Mouse (Mus musculus): ENCODE results near the gene Xrcc5. TPM values are rescaled to one million over a fixed set of nuclear protein-coding genes. Genes with fewer than 3 reads are reported as not detected.

The Xrcc5 gene
- polyA plus RNA-seq, 1 experiment from 2014 or later = 10.3 TPM

- DNase-seq (no peak), ATAC-seq (no peak)
- TF ChIP-seq CTCF (IDR thresholded peaks at IDR 0.05; ENCODE audit: low read depth) (no peak), EP300 (IDR thresholded peaks at IDR 0.05; ENCODE audit: low read depth) (no peak)
- Histone ChIP-seq H3K36me3 (replicated peaks; ENCODE audit: insufficient read depth, low read length) (no peaks in the 10 kb centered on the region), H3K9me3 (ENCODE audit: low read length) (no peaks in the 10 kb centered on the region), H3K4me2 (ENCODE audit: low read depth, low read length) (no peak overlapping the region), H3K9ac (replicated peaks) (no peak overlapping the region), H3K4me1 (ENCODE audit: insufficient read depth) (0 out of 2 replicates have a peak, but pooled peaks cover 8% of the 10 kb centered on the region), H3K4me3 (ENCODE audit: low read depth, low read length) (no peak overlapping the region), H3K27ac (ENCODE audit: low read depth) (no peak overlapping the region), H3K27me3 (ENCODE audit: insufficient read depth, low read length) (no peaks in the 10 kb centered on the region)
- 82% methylated on average over 1 of the region's 1 CpGs for WGBS (ENCODE audit: insufficient replicate concordance)
Observed at GRCm38 (mm10) chr1:72432579-72432978, 125.4 kb downstream of the Xrcc5 start.

GRCm38 (mm10) chr1:72434510-72434909 is 127.3 kb downstream of the Xrcc5 start:
- ATAC-seq = no peak
- DNase-seq = no peak
- H3K4me3 ChIP-seq (ENCODE audit: low read depth, low read length) = no peak overlapping the region
- H3K4me1 ChIP-seq (ENCODE audit: insufficient read depth) = no peaks in the 10 kb centered on the region
- H3K9me3 ChIP-seq (ENCODE audit: low read length) = no peaks in the 10 kb centered on the region
- H3K36me3 ChIP-seq (replicated peaks; ENCODE audit: insufficient read depth, low read length) = no peaks in the 10 kb centered on the region
- no peak for TF ChIP-seq CTCF (IDR thresholded peaks at IDR 0.05; ENCODE audit: low read depth)
- no peak for TF ChIP-seq EP300 (IDR thresholded peaks at IDR 0.05; ENCODE audit: low read depth)
- H3K9ac ChIP-seq (replicated peaks) = no peak overlapping the region
- no peak overlapping the region for H3K4me2 ChIP-seq (ENCODE audit: low read depth, low read length)
- no peaks in the 10 kb centered on the region for H3K27me3 ChIP-seq (ENCODE audit: insufficient read depth, low read length)
- 58% methylated on average over 3 of the region's 3 CpGs for WGBS (ENCODE audit: insufficient replicate concordance)
- H3K27ac ChIP-seq (ENCODE audit: low read depth) = no peak overlapping the region

- no peak for ATAC-seq
- DNase-seq = no peak
- Histone ChIP-seq H3K4me3 (ENCODE audit: low read depth, low read length) (no peak overlapping the region), H3K4me1 (ENCODE audit: insufficient read depth) (no peaks in the 10 kb centered on the region), H3K9ac (replicated peaks) (no peak overlapping the region), H3K27me3 (ENCODE audit: insufficient read depth, low read length) (no peaks in the 10 kb centered on the region), H3K36me3 (replicated peaks; ENCODE audit: insufficient read depth, low read length) (no peaks in the 10 kb centered on the region), H3K4me2 (ENCODE audit: low read depth, low read length) (no peak overlapping the region), H3K9me3 (ENCODE audit: low read length) (no peaks in the 10 kb centered on the region), H3K27ac (ENCODE audit: low read depth) (no peak overlapping the region)
- no peak for TF ChIP-seq CTCF (IDR thresholded peaks at IDR 0.05; ENCODE audit: low read depth)
- no peak for TF ChIP-seq EP300 (IDR thresholded peaks at IDR 0.05; ENCODE audit: low read depth)
- WGBS (ENCODE audit: insufficient replicate concordance) = 71% methylated on average over 5 of the region's 5 CpGs
Observed at GRCm38 (mm10) chr1:72436967-72437366, 129.7 kb downstream of the Xrcc5 start.

GRCm38 (mm10) chr1:72439146-72439545 is 131.9 kb downstream of the Xrcc5 start:
- 67% methylated on average over 8 of the region's 8 CpGs for WGBS (ENCODE audit: insufficient replicate concordance)
- no peak overlapping the region for H3K9ac ChIP-seq (replicated peaks)
- ATAC-seq (no peak), DNase-seq (no peak)
- H3K4me3 ChIP-seq (ENCODE audit: low read depth, low read length) = no peak overlapping the region
- TF ChIP-seq EP300 (IDR thresholded peaks at IDR 0.05; ENCODE audit: low read depth) = no peak
- TF ChIP-seq CTCF (IDR thresholded peaks at IDR 0.05; ENCODE audit: low read depth) = no peak
- no peak overlapping the region for H3K4me2 ChIP-seq (ENCODE audit: low read depth, low read length)
- H3K27ac ChIP-seq (ENCODE audit: low read depth) = no peak overlapping the region
- no peaks in the 10 kb centered on the region for H3K27me3 ChIP-seq (ENCODE audit: insufficient read depth, low read length)
- no peaks in the 10 kb centered on the region for H3K9me3 ChIP-seq (ENCODE audit: low read length)
- no peaks in the 10 kb centered on the region for H3K36me3 ChIP-seq (replicated peaks; ENCODE audit: insufficient read depth, low read length)
- H3K4me1 ChIP-seq (ENCODE audit: insufficient read depth) = no peaks in the 10 kb centered on the region

- no peak overlapping the region for H3K4me2 ChIP-seq (ENCODE audit: low read depth, low read length)
- DNase-seq = no peak
- H3K36me3 ChIP-seq (replicated peaks; ENCODE audit: insufficient read depth, low read length) = no peaks in the 10 kb centered on the region
- H3K27me3 ChIP-seq (ENCODE audit: insufficient read depth, low read length) = no peaks in the 10 kb centered on the region
- 76% methylated on average over 2 of the region's 2 CpGs for WGBS (ENCODE audit: insufficient replicate concordance)
- H3K9me3 ChIP-seq (ENCODE audit: low read length) = no peaks in the 10 kb centered on the region
- H3K4me3 ChIP-seq (ENCODE audit: low read depth, low read length) = no peak overlapping the region
- no peak overlapping the region for H3K27ac ChIP-seq (ENCODE audit: low read depth)
- ATAC-seq = no peak
- no peaks in the 10 kb centered on the region for H3K4me1 ChIP-seq (ENCODE audit: insufficient read depth)
- no peak for TF ChIP-seq EP300 (IDR thresholded peaks at IDR 0.05; ENCODE audit: low read depth)
- no peak for TF ChIP-seq CTCF (IDR thresholded peaks at IDR 0.05; ENCODE audit: low read depth)
- H3K9ac ChIP-seq (replicated peaks) = no peak overlapping the region
Observed at GRCm38 (mm10) chr1:72442747-72443146, 135.5 kb downstream of the Xrcc5 start.

Other genes starting within 250 kb of the Xrcc5 start
- gene Mreg, start 95.1 kb upstream of the Xrcc5 start, polyA plus RNA-seq (2015; fragmentation: Nextera tagmentation; extraction: Ambion mirVana) = 10.0 and 10.5 TPM in 2 replicates
- 132 and 143 TPM in 2 replicates for gene Pecr, start 23.1 kb upstream of the Xrcc5 start, polyA plus RNA-seq (2015; fragmentation: Nextera tagmentation; extraction: Ambion mirVana)
- 0.22 and 0.29 TPM in 2 replicates for gene Tmem169, start 23.1 kb upstream of the Xrcc5 start, polyA plus RNA-seq (2015; fragmentation: Nextera tagmentation; extraction: Ambion mirVana)
- not detected in 2 replicates for gene March4, start 229.5 kb downstream of the Xrcc5 start, polyA plus RNA-seq (2015; fragmentation: Nextera tagmentation; extraction: Ambion mirVana)